Mouse (Mus musculus): ENCODE data around the gene Gm17631.
"Not testable (repeated sequence)": the region's sequence is repeated elsewhere in the genome, so short reads cannot be mapped to it uniquely, and the experiment has no call there.

Gene Gm17631

GRCm38 (mm10) chr6:129862349-129862748 is at the start of gene Gm17631:
Gm17631 (plus strand) TSS chr6:129862649.
- DNase-seq, result not testable (repeated sequence)

DNA sequence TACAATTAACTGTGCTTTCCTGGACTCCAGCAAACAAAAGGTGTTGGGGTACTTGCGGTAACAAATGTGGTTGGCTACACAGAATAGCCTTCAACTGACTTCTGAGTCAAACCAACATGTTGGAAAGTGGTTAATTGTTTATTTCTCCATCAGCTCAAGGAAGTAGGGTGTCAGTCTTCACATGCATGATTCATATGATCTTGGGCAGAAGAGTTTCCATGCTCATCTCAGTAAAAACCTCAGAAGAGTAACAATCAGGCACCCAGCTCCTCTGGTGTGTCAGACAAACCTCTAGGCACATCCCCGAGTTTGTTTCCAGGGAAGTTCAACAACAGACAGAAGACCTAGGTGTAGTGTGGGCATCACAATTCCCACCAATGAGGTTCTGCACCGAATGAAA is 44.7 kb upstream of the Gm17631 start:
- no peak for DNase-seq

DNA sequence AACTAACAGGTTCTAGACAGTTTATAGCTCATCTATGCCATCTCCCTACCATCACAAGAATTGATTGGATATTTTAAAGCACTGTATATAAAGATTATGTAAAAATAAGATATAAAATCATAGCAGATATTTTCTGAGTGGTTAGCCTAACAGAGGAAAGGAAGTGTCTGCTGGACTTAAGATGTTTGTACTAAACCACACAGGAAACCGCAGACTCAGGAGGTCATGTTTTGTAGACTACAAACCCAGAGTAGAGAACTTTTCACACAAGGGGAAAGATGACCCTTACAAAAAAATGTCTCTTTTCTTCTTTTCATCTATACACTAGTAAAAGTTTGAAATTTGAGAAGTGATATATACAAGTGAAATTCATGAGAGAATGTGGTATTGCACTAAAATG is 38.4 kb upstream of the Gm17631 start:
- no peak for DNase-seq

DNA sequence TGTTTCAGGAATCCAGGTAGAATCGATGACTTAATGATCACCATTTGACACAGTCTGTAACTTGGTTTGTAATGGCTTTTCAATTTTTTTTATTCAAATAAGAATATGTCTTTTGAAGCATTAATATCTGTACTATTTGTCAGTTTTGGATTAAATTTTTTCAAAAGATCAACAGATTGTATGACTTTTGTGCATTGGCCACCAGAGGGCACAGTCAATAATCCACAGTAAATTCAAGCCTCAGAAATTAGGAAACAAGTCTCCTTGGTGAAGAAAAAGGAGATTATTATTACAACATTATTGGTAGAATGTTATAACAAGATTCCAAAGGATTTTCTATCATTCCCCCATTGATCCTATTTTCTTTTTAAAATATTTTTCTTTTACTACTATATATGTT is 36.9 kb upstream of the Gm17631 start:
- DNase-seq, result no peak

DNA sequence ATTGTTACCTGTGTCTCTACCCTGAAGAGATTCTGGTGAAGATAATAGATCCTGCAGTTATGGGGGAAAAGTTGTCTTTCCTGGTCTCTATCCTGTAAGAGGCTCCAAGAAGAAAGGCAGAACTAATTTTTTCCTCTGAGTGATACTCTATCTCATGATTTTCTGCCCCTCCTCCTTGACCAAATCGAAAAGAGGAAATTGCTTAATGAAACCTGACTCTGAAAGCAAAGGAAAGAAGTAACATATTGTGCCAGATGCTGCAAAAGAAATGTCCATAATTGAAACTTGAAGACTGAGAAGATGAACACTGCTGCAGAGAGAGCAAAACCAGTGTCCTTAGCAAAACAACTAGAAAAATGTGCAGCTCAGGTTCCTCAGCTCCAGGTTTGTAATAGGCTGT is 14.1 kb downstream of the Gm17631 start, which contains the start of gene Klra17:
Klra17 (minus strand) TSS at position 124 of the 400 bp plus-strand sequence.
- no peak for DNase-seq

DNA sequence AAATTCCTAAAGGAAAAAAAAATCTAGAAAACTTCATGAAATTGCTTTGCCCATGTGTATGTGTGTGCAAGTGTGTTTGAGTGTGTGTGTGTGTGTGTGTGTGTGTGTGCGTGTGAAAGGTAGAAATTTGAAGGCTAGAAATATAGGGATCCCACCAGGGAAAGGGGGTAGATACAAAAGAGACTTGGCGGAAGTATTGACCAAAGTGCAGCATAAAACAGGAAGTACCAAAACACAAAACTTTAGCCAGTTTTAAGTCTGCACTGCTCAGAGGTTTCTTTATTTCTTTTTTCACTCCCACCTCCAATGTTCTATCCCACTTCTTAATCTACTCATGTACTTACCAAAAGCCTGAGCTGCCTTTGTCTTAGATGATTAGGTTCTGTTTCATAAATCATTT is 20.1 kb downstream of the Gm17631 start:
- no peak for DNase-seq

All from thymus, postnatal 36 days (tissue).